Mouse (Mus musculus) C2C12 (cell line): ENCODE measurements at regions not wholly inside any gene's neighbourhood (a gene's known extent, or its start where the extent isn't known, plus 50 kb on each side); places are given as distances from the start of the nearest gene placed in this dataset.

Experiments
- CEBPB ChIP-seq: IDR thresholded peaks from one replicate; pipeline ENCODE4 v1.6.1; 2011; ENCODE audit warnings: low read depth, mild to moderate bottlenecking, control low read depth, moderate library complexity
- CTCF ChIP-seq: IDR thresholded peaks from one replicate; pipeline ENCODE4 v1.5.1; 2011; ENCODE audit not compliant: control insufficient read depth, insufficient read depth, insufficient read length
- FOSL1 ChIP-seq: IDR thresholded peaks from one replicate; pipeline ENCODE4 v1.8.0; 2011; ENCODE audit warnings: mild to moderate bottlenecking, low read length; ENCODE audit not compliant: poor library complexity, insufficient read depth, severe bottlenecking
- MAX ChIP-seq: IDR thresholded peaks from one replicate; pipeline ENCODE4 v1.6.1; 2011; ENCODE audit warnings: mild to moderate bottlenecking, control low read depth
- MYOD1 ChIP-seq: IDR thresholded peaks from one replicate; pipeline ENCODE4 v1.6.1; 2011; ENCODE audit warnings: low read depth; ENCODE audit not compliant: control insufficient read depth, insufficient read length
- MYOG ChIP-seq: IDR thresholded peaks from one replicate; pipeline ENCODE4 v1.6.1; 2011; ENCODE audit not compliant: control insufficient read depth, insufficient read length; ENCODE audit errors: extremely low read depth
- USF1 ChIP-seq: IDR thresholded peaks from one replicate; pipeline ENCODE4 v1.6.1; 2011; ENCODE audit warnings: low read depth, mild to moderate bottlenecking, control low read depth, moderate library complexity

DNA sequence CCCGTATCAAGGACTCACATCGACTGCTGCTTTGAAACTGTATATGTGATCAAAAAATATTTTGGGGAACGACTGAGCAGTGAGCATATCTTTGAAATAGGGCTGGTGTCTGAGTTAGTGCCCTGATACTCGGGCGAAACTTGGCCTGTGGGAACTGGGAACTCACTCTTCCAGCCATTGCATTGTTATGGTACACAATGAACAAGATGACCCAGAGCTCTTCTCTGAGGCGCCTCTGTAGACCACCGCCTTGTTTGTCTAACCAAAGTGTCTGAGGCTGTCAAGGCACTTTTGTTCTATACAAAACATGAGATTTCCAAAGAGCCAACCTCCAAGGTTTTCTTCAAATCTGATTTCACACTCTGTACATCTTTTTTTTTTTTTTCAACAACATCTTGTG is 201.5 kb downstream of the Cog6 start:
- no peak for TF ChIP-seq CTCF
- TF ChIP-seq USF1: no peak
- TF ChIP-seq MAX: no peak
- no peak for TF ChIP-seq MYOD1
- TF ChIP-seq MYOG: no peak
- TF ChIP-seq CEBPB: no peak
- no peak for TF ChIP-seq FOSL1
